Mouse (Mus musculus): ENCODE results near the gene Msrb3. TPM values are rescaled to one million over a fixed set of nuclear protein-coding genes. Genes with fewer than 3 reads are reported as not detected.
A peak's percentile ranks its signal among the peaks of the same experiment; 100 is the strongest.

The Msrb3 gene
- total RNA-seq, 2 experiments from 2014 or later, result 0.36 to 0.84 TPM

DNA sequence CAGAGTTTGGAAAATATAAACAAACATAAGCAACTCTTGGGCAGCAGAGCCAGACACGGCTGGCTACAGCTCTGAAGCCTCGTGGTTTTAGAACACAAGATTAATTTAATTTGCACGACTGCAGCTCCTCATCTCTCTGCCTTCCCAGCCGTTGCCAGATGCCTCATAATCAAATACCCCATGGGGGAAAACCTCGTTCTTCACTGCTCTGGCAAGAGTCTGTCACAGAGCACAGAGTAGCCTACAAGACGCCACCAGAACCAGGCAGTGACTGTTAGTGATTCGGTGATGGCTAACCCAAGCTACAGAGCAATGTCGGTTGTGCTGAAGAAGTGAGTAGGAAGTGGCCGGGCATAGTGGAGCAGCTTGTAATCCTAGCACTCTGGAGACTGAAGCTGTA, 2.8 kb upstream of the Msrb3 start:
- ATAC-seq (replicated peaks; ENCODE audit: poor library complexity, severe bottlenecking), result no peak

DNA sequence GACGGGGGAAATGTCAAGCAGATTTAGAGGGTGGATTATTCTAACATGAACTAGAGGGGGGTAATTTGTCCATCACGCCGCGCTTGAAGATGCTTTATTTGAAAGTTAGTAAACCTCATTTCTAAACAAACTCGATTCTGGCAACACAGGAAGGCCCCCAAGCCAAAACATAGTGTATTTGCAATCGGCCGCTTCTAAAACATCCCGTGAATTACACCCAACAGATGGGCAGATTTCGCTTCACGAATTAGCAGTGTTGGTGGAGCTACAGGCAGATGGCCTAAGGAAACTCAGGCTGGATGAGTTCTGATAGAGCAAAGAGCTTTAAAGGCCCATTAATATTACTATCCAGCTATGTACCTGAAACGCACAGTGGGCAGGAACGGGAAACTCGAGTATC, 1.2 kb upstream of the Msrb3 start:
- no peak for ATAC-seq (replicated peaks; ENCODE audit: poor library complexity, severe bottlenecking)

DNA sequence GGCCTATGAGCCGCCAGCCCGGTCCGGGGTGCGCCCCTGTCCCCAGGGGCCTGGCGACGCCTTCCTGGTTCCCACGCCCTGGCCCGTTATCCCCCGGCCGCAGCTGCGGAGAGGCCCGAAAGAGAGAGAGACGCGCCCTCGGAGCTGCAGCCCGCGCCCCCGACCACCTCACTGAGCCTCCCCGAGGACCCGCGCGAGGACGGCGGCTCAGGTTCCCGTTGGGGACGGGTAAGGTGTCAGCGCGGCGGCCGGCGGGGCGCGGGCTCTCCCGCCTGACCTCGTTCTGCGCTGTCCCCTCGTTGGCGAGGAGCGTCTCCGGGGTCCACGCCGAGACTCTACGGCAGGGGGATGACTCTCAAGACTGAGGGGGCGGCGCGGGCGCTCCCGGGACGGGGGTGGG, 544 bp downstream of the Msrb3 start:
- ATAC-seq (replicated peaks; ENCODE audit: poor library complexity, severe bottlenecking), result 0 out of 2 replicates have a peak, but pooled peaks have one; percentile 9

DNA sequence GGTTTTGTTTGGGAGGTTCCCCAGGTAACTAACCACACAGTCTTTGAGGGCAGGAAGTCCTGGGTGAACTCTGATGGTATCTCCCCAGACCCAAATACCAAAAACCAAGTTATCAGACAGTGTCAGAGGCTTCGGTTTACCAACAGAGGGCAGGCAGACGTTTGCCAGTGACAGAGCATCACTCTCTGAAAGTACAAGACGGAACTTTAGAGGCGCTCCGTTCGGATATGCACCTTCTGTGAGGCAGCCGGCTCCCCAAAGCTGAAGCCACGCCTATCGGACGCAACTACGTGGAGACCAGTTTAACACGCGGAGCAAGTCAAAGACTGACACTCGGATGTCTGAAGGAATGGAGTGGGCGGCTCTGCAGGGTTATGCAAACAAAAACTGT, 3.0 kb downstream of the Msrb3 start:
- ATAC-seq (replicated peaks; ENCODE audit: poor library complexity, severe bottlenecking), result peak; percentile 83

DNA sequence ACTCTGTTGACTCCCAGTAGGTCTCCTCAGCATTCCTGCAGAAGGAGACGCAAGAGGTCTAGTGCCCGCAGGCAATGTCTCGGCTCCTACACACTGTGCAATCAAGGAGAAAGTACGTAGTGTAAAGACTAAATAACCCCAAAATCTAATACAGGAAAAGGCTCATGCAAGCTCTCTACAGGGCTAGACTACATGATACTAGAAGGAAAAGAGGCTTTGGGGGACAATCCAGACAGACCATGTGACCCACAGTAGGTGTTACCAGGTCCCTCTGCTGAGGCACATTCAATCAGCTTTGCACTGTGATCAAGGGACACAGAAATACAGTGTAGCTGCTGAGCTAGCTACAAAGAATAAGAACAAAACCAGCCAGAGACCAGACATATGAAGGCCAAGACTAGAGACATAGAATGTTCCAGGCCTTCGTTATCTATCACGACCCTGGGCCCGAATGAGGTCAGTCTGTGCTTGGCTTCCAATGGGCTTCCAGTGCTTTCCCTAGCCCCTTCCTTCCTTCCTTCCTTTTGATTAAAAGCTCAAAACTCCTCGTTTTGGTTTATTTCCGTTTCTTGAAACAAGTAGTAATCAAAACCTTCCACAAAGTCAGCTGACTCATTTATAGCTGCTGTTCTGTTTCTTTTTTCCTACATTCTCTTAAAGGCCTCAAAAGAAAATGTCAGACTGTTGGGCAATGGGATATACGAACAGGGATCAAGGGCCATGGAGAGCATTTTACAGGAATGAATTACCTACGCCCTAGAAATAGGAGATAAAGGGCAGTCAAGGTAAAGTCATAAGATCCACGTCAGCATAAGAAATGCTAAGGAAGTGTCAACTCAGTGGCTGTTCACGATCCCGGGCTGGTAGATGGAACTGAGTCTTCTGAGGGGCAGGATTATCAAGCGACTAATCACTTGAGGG, 3.7 kb downstream of the Msrb3 start:
- ATAC-seq (replicated peaks; ENCODE audit: poor library complexity, severe bottlenecking), result no peak

DNA sequence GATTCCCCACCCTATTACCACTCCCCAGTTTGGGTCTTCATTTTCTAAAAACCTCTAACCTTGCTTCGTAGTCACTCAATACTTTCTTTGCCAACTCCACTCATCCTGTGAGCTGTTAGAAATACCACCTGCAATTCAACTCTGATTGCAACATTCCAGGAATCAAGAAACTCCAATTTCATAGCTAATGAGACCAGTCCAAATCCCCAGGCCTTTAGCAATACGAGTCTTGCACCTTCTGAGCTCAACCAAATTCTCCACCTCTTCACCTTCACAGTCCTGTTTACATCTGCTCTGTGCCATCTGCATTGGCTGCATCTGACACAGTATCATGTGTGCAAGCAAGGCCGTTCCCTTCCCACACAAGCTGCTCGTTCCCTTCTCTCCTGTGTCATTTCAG, 5.0 kb downstream of the Msrb3 start:
- ATAC-seq (replicated peaks; ENCODE audit: poor library complexity, severe bottlenecking), result no peak

DNA sequence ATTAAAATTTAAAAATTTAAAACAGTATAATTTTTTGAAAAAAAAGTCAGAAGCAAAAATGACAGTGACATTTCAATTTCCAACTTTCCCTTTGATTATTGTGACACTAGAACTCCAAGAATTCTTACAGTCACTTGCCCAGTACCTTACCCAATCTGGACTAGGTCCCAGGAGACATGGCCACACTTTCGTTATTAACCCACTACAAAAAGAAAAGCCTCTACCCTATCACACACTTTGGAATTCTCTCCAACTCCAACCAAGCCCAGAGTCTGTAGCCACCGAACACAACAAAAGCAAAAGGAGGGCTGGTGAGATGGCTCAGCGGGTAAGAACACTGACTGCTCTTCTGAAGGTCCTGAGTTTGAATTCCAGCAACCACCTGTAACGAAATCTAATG, 7.8 kb downstream of the Msrb3 start:
- ATAC-seq (replicated peaks; ENCODE audit: poor library complexity, severe bottlenecking), result no peak

DNA sequence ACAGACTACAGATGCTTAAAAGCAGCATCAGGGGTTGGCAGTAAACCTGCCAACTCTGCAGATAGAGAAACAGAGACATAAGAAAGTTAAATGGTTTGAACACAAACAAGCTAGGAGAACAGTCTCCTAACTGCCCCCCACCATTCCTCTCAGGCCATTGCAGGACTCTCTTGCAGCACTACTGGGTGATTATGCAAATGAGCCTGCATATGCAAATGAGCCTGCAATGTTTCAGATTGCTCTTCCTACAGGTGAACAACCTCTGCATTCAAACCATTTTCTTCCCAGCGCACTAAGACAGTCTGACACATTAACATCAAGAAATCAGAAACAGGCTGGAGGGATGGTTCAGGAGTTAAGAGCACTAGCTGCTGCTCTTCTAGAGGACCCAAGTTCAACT, 8.3 kb downstream of the Msrb3 start:
- no peak for ATAC-seq (replicated peaks; ENCODE audit: poor library complexity, severe bottlenecking)

DNA sequence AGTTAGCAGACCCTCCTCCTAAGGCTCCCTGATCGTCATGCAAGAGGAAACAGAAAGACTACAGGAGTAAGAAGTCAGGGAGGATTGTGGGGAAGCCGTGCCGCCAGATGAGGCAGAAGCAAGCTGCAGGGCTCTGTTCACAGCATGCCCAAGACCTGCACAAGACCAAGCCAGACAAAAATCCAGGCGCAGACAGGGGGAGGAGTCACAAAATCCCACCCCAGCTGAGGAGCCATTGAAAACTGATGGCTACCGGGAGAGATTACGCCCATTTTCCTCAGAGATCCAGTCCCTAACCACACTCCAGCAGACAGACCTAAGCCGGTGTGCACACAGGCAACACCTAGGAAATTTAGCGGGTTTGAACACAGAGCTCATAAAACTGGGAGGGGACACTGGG, 10.4 kb downstream of the Msrb3 start:
- no peak for ATAC-seq (replicated peaks; ENCODE audit: poor library complexity, severe bottlenecking)

DNA sequence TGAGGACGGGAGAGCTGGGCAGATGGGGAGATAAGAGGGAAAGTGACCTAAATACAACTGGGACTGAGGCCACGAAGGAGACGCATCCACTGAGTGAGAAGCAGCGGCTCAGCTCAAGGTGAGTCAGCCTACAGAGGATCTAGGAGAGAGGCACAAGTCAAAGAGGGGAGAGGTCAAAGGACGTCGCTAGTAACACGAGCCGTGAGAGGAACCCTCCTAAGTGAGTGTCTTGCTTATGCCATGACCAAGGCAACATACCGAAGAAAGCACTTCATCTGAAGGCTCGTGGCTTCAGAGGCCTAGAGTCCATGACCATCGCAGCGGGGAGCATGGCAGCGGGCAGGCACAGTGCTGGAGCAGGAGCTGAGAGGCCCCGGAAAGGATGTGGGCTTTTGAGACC, 14.7 kb downstream of the Msrb3 start:
- no peak for ATAC-seq (replicated peaks; ENCODE audit: poor library complexity, severe bottlenecking)

DNA sequence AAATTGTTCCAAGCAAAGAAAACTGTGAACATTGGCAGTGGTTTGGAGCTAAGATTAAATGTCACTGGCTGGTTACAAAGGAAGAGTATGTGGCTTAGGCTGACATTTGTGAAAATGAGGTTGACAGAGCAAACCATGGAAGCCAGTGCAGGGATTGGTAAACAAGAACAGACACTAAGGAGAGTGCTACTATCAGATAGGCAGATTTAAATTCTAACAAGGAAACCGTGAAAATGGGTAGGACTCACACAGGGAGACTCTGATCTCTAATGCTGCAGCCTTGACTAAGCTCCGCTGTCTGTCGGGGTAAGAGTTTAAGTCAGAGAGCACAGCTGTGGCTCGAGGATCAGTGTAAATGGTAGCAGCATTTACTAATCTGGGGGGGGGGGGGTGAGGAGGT, 15.2 kb downstream of the Msrb3 start:
- ATAC-seq (replicated peaks; ENCODE audit: poor library complexity, severe bottlenecking), result no peak

DNA sequence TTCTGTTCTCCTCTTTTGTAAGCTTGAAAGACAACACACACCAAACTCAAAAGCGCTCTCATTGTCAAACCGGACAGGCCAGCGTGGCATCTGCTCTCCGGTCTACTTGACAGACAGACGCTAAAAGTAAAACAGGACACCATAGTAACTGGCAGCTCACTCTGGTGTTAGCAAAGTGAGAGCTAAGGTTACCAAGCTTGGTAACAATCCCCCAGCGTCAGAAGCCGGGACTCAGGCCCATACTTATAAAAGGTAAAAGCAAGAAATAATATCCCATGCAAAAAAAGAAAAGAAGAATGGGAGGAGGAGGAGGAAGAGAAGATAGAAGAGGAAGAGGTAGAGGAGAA, 15.9 kb downstream of the Msrb3 start:
- ATAC-seq (replicated peaks; ENCODE audit: poor library complexity, severe bottlenecking), result peak; percentile 16; the same call in 1 of the 2 replicates

DNA sequence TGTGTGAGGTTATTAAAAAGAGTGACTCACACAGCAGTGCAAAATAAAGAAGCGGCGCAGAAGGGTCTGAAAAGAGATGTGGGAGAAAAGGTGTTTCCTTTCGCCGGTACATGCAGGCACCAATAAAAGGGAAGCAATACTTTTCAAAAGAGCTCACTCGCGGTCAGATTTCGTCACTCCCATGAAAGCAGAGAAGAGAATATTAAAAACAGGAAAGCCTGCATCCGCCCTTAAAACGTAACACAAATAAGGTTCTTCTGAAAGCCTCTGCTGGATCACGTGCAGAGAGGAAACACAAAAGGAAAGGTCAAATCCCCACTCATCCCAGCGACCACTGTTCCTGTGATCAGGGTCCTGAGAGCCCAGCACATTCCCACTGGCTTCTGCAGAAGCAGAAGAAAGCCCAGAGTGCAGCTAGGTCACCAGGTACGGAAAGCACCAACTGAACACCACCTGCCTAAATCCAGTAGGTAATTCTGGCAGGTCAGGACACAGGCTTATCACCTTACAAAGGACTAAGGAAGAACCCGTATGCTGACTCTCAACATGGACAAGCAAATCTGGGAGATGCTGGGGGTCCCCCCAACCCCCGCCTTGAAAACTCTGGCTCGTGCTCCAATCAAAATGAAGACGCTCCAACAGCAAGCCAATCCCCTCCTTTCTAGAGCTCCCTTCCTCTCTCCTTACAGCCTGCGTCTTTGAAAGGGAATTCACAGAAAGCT, 16.4 kb downstream of the Msrb3 start:
- ATAC-seq (replicated peaks; ENCODE audit: poor library complexity, severe bottlenecking), result peak; percentile 90

DNA sequence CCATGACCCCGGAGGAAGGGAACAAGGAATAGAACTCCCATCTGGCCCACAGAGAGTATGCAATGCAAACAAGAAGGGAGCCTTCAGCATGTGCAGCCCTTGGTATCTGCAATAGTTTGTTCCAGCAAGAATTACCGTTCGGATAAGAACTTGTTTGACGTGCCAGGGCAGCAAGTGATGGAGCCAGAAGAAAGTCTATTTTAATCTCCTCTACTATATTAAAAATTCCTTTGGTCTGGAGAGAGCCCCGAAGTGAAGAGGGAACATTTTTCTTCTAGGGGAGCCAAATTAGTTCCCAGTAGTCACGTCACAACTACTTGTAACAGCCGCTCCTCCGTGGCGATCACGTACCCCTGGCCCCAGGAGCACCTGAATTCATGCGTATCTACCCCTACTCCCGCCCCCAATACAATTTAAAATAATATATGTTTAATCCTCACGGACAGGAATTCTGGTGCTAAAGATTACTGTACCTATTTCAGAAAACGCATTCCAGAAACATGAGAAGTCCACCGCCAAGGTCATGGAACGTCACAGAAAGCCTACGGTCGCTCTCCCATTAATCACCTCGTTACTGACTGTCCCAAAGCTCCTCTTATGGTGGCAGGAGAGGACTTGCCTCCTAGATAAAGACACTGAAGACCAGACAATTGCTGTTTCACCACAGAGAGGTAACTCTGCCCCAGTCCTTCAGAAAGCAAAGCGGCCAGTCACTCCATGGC, 22.2 kb downstream of the Msrb3 start:
- 0 out of 2 replicates have a peak, but pooled peaks have one; percentile 2 for ATAC-seq (replicated peaks; ENCODE audit: poor library complexity, severe bottlenecking)

DNA sequence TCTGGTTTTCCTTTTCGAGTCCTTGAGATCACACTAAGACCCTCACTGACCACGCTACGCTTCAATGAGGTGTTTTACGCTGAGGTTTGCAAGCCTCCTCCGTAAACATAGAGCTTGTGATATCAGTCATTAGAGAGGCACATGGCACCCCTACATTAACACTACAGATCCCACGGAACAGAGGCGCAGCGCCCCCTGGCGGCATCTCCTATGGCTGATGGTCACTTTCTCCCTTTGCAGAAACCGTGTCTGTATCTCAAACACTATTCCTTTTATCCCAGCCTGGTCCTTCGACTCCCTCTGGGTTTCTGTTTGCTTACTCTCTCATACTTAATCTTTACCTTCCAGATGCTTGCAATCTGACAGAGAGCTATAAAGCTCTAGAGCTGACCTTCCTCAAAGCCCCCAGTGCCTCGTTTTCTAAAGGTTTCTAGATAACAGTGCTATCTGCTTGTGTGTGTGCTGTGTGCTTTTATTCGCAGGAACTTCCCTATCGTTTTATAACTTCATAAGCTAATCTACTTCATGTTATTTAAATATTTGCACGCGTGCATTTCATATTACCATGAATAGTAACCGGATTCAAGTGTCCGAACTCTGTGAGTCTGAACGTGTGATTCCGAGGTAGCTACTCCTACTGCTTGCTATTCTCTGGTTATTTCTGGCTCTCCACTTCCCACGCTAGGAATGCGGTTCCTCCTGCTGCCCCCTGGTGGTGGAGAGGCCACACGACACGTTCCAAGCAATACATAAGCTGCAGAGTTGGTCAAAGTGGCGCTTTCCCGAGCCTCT, 23.0 kb downstream of the Msrb3 start:
- ATAC-seq (replicated peaks; ENCODE audit: poor library complexity, severe bottlenecking), result peak; percentile 84

DNA sequence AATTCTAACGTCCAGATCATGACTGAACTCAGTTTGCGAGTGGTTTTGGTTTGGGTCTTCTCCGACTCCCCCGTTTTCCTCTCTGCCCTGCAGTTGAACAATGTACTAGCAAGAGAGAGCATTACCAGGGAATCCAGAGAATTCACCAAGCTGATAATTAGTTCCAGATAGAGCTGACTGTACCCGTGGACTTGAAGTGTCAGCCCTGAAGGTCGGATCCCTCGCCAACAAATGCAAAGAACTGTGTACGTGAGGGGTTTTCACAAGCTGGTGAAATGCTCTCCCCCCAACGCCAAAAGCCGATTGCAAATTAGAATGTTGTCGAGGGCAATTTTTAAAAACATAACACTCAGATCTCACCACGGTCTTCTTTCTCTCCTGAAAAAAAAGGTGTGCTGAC, 24.6 kb downstream of the Msrb3 start:
- ATAC-seq (replicated peaks; ENCODE audit: poor library complexity, severe bottlenecking), result no peak

DNA sequence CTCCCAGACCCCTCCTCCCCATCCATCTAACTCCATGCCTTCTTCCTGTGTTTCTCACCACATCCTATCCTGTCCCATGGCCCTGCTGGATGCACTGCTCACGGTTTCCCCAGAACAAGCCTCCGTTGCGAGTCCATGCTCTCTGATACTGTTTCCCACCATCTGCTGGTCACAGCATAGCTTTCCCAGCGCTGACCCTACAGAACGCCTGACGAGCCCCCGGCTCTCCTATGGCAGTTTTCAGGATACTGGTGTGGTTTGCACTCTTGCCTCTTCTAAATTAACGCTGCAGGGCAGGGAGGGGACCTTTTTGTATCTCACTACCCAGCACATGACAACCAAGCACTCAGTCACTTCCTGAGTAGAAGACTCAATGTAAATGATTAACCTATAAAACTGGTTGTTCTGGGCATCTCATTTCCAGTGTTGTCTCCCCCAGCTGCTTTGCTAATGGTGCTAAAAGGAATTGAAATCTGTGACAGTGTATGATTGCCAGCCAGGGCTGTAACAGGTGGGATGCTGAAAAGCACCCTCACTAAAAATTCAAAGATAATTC, 25.2 kb downstream of the Msrb3 start:
- ATAC-seq (replicated peaks; ENCODE audit: poor library complexity, severe bottlenecking), result no peak

DNA sequence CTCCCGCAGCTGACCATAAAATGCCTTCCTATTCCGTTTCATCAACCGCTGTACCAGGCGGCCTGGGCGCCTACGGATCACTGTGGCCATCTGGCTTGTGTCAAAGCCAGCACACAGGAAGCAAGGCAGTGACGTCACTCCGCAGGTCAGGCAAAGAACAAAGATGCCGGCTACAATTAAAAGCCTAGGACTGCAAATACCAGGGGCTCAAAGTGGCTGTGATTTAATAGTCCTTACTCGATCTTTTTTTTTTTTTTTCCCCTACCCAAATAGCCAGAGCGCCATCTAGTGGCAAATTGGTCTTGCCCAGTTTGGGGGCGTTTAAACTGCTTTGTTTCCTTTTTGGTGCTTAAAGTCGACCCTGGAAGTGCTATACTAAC, 26.4 kb downstream of the Msrb3 start:
- peak; percentile 83 for ATAC-seq (replicated peaks; ENCODE audit: poor library complexity, severe bottlenecking)

DNA sequence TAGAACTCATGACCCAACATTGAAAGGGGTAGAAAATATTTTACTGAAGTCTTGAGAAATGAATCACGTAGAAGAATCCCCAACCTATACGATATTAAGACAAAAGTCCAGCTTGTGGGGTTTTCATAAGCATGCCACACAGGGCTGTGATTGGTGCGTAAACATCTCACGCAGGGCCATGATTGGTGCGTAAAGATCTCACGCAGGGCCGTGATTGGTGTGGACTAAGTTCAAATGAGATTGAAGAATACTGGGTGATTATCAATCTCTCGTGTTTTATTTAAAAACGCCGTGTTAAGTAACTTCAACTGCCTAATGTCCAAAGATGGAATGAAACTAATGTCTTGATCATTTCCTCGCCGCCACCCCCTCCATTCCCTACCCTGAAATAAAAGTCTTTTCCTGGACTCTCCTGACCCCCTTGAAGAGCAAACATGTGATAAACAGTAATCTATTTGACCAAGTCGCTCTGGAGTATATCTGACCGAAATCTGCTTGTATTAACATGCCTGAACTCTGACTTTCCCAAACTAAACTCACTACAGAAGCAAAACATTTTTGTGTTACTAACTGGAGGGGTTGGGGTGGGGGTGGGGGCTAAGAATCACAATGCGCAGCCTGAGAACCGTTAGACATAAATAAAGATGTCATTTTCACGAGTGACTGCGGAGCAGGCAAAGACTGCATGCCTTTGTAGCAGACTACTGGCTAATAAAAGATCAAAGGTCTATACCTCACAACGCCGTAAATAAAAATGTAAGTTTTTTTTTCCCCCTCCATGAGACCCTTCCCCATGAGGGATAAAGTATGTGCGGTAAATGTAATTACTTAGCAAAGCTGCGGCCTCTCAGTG, 27.0 kb downstream of the Msrb3 start:
- no peak for ATAC-seq (replicated peaks; ENCODE audit: poor library complexity, severe bottlenecking)

Measured in granulocyte monocyte progenitor cell, adult 5-6 weeks (primary cell).